Mouse (Mus musculus): Measurements from ENCODE around the gene Myh2.

GRCm38 (mm10) chr11:67125361-67125760 lies 45.5 kb upstream of the Myh2 start:
- TF ChIP-seq POLR2A (IDR thresholded peaks at IDR 0.05; ENCODE audit: control insufficient read depth, low read depth, low read length) (no peak), CTCF (IDR thresholded peaks at IDR 0.05; ENCODE audit: control insufficient read depth, insufficient read depth, insufficient replicate concordance, low read depth, low read length) (no peak)
